Mouse (Mus musculus): ENCODE data around the gene Vmn1r89.

The Vmn1r89 gene

GRCm38 (mm10) chr7:13212720-13213119, at the start of gene Vmn1r89:
TSS of gene Vmn1r89 (plus strand) at chr7:13213020.
- no peak for DNase-seq (ENCODE audit: low spot score)

- no peak for DNase-seq (ENCODE audit: low spot score)
Observed at GRCm38 (mm10) chr7:13260746-13261700, 48.2 kb downstream of the Vmn1r89 start.

DNA sequence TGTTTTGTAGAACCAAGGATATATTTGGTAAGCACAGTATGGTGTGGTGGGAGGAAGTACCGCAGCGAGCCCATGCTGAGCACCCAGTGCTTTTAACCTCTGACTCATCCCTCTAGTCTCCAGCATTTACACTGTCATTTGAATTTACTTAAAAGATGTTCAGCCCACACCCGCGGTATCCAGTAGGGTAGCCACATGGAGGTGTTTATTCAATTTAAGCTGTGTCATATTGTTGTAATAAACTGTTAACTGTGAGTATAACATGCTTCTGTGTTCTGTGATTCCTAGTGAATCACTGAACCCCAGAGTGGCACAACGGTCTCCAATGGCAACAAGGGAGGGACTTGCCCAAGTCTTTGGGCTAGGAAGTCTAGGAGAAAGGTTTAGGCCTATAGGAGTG, 51.0 kb downstream of the Vmn1r89 start:
- DNase-seq (ENCODE audit: low spot score): no peak

- DNase-seq (ENCODE audit: low spot score): no peak
Observed at GRCm38 (mm10) chr7:13264396-13264795, 51.6 kb downstream of the Vmn1r89 start.

DNA sequence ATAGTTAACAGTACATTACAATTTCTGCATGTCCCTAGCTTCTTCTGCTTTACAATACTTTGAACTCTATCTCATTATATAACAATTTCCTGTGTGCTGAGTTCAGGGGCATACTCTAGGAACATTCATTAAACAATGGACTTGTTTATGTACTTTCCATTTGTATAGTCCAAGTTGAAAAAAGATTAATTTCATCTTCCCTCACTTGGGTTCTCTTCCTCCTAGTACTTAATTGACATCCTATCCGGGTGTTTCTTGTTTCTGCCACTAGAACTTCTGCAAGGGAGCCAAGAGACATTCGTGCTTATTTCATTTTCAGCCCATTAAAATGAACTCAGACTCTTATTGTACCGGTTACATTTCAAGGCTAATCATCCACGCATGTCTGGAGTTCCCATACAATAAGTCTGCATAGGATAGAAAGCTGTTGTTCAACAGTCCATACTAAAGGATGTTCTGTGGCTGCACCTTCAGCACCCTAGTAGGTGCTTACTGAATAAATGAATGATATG, 56.0 kb downstream of the Vmn1r89 start:
- no peak for DNase-seq (ENCODE audit: low spot score)

DNA sequence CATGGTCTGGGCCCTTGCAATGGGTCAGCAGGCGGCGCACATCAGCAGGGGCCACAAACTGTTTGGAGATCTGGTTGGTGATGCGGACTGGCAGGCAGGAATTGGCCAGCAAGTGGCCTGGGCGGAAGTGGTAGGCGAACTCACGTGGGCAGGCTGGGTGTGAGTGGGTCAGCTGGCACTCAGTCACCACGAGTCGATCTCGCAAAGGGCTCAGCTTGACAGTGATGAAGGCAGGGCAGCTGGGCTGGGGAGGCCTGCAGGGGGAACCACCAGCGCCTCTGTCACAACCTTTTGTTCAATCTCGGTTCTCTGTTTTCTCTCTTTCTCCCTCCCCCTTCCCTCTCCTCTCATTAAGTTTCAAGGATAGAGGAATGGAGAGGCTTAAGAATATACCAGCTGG, 56.6 kb downstream of the Vmn1r89 start:
- DNase-seq (ENCODE audit: low spot score): no peak
